Mouse (Mus musculus) heart, postnatal 0 days (tissue): ENCODE measurements around the gene A030014E15Rik.

Source experiments
- CTCF ChIP-seq: IDR thresholded peaks from 2 replicates; pipeline ENCODE4 v1.5.1; 2016; ENCODE audit warnings: antibody characterized with exemption, control low read depth, low read depth
- EP300 ChIP-seq: IDR thresholded peaks from 2 replicates; pipeline ENCODE4 v1.6.1; 2016; ENCODE audit warnings: antibody characterized with exemption, low read depth

- TF ChIP-seq EP300 (no peak), CTCF (no peak)
Measured at GRCm38 (mm10) chr1:82973901-82974300, 49.2 kb downstream of the A030014E15Rik start.
